Mouse (Mus musculus): ENCODE data around the gene Kmo. TPM values are rescaled to one million over a fixed set of nuclear protein-coding genes. Genes with fewer than 3 reads are reported as not detected.

Kmo gene
- total and polyA plus RNA-seq, 2 experiments, result 69.1 to 319 TPM

DNA sequence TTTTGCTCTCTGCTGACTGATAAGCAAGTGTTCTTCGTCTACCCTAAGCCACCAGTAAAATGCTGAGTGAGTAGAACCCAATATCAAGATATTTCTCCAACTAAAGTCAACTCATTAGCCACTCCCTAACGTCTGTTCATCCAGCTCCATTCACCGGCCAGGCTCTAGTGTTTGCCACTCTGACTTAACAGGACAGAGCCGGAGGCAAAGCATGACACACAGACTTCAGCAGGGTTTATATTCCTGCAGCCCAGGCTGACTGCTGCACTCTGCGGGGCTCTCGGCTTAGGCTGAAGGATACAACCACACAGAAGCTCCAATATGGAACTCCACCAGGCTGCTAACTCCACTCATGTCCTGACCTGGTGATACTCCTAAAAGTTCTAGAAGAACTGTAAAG lies 12.9 kb upstream of the Kmo start:
- H3K79me2 ChIP-seq (ENCODE audit: control insufficient read depth, insufficient read depth, low read length), result no peaks in the 10 kb centered on the region; the same call in 1 of the 2 replicates
- no peak overlapping the region for H3K4me3 ChIP-seq (ENCODE audit: insufficient read depth, low read depth, low read length)
- 61% methylated on average over 6 of the region's 6 CpGs for WGBS
- peak overlapping the region; percentile 13; the same call in 1 of the 2 replicates for H3K27ac ChIP-seq (replicated peaks; ENCODE audit: insufficient read depth, low read depth, low read length)
- H3K4me1 ChIP-seq (ENCODE audit: control insufficient read depth, insufficient read depth, low read length), result peaks cover 24% of the 10 kb centered on the region
- no peak overlapping the region for H3K9ac ChIP-seq (ENCODE audit: low read depth, low read length)
- no peak for TF ChIP-seq CTCF (IDR thresholded peaks at IDR 0.05; ENCODE audit: low read depth, low read length)
- peaks cover 73% of the 10 kb centered on the region for H3K36me3 ChIP-seq (ENCODE audit: control insufficient read depth, insufficient read depth, low read length)
- DNase-seq (ENCODE audit: extremely low read depth, low read depth, low spot score), result no peak
- H3K27me3 ChIP-seq (ENCODE audit: control insufficient read depth, insufficient read depth, low read length), result no peaks in the 10 kb centered on the region

DNA sequence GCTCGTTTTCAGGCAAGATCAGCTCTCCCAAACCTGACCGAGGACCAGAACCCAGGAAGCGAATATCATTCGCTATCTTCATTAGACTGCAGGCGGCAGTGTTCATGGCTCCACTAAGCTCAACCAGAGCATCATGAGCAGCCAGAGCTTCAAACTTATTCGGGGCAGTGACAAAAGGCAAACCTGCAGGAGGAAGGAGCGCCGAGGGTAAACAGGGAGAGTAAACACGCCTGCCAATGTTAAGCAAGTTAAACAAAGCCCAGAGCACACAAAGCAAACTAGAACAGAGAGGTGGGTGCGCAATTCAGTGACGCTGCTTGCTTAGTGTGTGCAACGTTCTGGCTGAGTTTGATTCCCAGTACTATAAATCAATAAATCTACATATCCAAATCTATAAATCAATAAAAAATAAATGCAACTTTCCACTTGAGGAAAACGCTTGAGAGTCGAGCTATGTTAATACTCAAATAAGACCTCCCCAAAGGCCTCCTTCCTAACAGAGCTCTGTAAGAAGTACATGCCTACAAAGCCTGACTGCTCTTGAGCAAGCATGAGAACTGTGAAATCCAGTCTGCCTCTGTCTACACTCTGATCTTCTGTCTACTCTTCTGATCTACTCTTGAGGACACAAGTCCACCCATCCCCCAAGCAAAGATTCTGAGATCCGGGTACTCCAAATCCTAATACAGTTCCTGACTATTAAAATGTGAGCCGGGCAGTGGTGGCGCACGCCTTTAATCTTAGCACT lies 12.2 kb upstream of the Kmo start:
- DNase-seq (ENCODE audit: extremely low read depth, low read depth, low spot score), result peak; percentile 94
- no peaks in the 10 kb centered on the region for H3K27me3 ChIP-seq (ENCODE audit: control insufficient read depth, insufficient read depth, low read length)
- no peak overlapping the region for H3K9ac ChIP-seq (ENCODE audit: low read depth, low read length)
- 34% methylated on average over 18 of the region's 18 CpGs for WGBS
- H3K79me2 ChIP-seq (ENCODE audit: control insufficient read depth, insufficient read depth, low read length), result no peaks in the 10 kb centered on the region; the same call in 1 of the 2 replicates
- peak overlapping the region; percentile 43 for H3K27ac ChIP-seq (replicated peaks; ENCODE audit: insufficient read depth, low read depth, low read length)
- peaks cover 79% of the 10 kb centered on the region for H3K36me3 ChIP-seq (ENCODE audit: control insufficient read depth, insufficient read depth, low read length)
- no peak overlapping the region for H3K4me3 ChIP-seq (ENCODE audit: insufficient read depth, low read depth, low read length)
- peaks cover 19% of the 10 kb centered on the region for H3K4me1 ChIP-seq (ENCODE audit: control insufficient read depth, insufficient read depth, low read length)
- TF ChIP-seq CTCF (IDR thresholded peaks at IDR 0.05; ENCODE audit: low read depth, low read length), result no peak
- TF ChIP-seq POLR2A (IDR thresholded peaks at IDR 0.05; ENCODE audit: extremely low read depth, insufficient read depth, low read length), result no peak

DNA sequence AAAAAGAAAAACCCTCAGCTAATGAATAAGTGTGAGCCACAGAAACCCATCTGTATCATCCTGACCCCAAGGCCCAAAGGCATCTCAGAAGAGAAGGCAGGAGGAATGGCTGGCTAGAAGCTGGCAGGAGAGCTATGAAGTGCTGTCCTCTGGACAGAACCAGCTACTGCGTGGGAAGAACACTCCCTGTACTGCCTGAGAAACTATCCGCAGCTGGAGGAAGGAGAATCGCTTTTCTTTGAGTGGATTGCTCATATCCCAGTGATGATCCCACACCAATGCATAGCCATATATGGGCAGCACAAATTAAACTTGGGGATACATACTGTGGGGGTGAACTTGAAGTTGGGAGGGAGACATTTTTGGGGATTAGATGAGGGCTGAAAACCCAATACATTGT lies 11.5 kb upstream of the Kmo start:
- H3K79me2 ChIP-seq (ENCODE audit: control insufficient read depth, insufficient read depth, low read length), result no peaks in the 10 kb centered on the region; the same call in 1 of the 2 replicates
- no peak for TF ChIP-seq CTCF (IDR thresholded peaks at IDR 0.05; ENCODE audit: low read depth, low read length)
- no peak for TF ChIP-seq POLR2A (IDR thresholded peaks at IDR 0.05; ENCODE audit: extremely low read depth, insufficient read depth, low read length)
- peak overlapping the region; percentile 6 for H3K27ac ChIP-seq (replicated peaks; ENCODE audit: insufficient read depth, low read depth, low read length)
- H3K4me3 ChIP-seq (ENCODE audit: insufficient read depth, low read depth, low read length), result no peak overlapping the region
- no peak for DNase-seq (ENCODE audit: extremely low read depth, low read depth, low spot score)
- H3K27me3 ChIP-seq (ENCODE audit: control insufficient read depth, insufficient read depth, low read length), result no peaks in the 10 kb centered on the region
- H3K4me1 ChIP-seq (ENCODE audit: control insufficient read depth, insufficient read depth, low read length), result peaks cover 15% of the 10 kb centered on the region
- peaks cover 78% of the 10 kb centered on the region for H3K36me3 ChIP-seq (ENCODE audit: control insufficient read depth, insufficient read depth, low read length)
- 89% methylated on average over 3 of the region's 3 CpGs for WGBS
- H3K9ac ChIP-seq (ENCODE audit: low read depth, low read length), result no peak overlapping the region

DNA sequence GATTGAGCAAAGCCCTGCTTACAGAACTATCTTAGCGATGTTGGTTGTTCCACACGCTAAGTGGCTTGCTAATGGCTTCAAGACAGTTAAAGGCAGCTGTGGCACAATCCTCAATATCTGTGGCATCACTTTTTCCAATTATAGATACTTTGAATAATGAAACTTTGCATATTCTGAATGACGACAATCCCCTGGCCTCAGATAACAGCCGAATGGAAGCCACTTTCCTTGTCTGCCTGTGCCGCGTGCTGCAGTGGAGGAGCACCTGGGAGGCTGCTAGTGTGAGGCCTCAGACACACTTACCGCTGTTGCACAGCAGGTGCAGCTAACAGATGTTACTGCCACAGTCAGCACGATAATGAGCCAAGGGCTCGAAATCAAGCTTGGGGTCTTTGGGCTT lies 5.2 kb upstream of the Kmo start:
- Histone ChIP-seq H3K36me3 (ENCODE audit: control insufficient read depth, insufficient read depth, low read length) (peaks cover 77% of the 10 kb centered on the region), H3K4me1 (ENCODE audit: control insufficient read depth, insufficient read depth, low read length) (no peaks in the 10 kb centered on the region), H3K27ac (replicated peaks; ENCODE audit: insufficient read depth, low read depth, low read length) (no peak overlapping the region), H3K4me3 (ENCODE audit: insufficient read depth, low read depth, low read length) (no peak overlapping the region), H3K79me2 (ENCODE audit: control insufficient read depth, insufficient read depth, low read length) (peaks cover 3% of the 10 kb centered on the region; the same call in 1 of the 2 replicates), H3K27me3 (ENCODE audit: control insufficient read depth, insufficient read depth, low read length) (no peaks in the 10 kb centered on the region), H3K9ac (ENCODE audit: low read depth, low read length) (no peak overlapping the region)
- 95% methylated on average over 9 of the region's 9 CpGs for WGBS
- TF ChIP-seq CTCF (IDR thresholded peaks at IDR 0.05; ENCODE audit: low read depth, low read length), result no peak
- no peak for TF ChIP-seq POLR2A (IDR thresholded peaks at IDR 0.05; ENCODE audit: extremely low read depth, insufficient read depth, low read length)
- DNase-seq (ENCODE audit: extremely low read depth, low read depth, low spot score), result no peak

DNA sequence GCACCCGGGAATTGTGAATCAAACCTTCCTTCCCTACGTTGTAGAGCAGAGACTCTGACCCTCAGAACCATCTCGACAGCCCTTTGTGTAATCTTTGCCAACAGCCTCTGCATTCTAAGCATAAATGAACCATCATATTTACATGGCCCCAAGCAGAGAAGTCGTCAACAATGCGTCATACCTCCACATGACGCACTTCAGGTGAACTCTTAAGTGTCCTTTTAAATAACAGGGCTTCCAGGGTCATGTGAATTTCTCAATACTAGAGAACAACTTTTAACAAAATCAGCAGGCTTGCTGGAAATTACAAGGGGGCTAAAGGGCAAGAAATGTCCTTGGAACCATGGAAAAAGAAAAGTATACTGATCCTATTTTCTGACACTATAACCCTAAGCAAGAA lies 3.5 kb downstream of the Kmo start:
- DNase-seq (ENCODE audit: extremely low read depth, low read depth, low spot score), result peak; percentile 89
- H3K4me3 ChIP-seq (ENCODE audit: insufficient read depth, low read depth, low read length), result peak overlapping the region; percentile 31
- peaks cover 23% of the 10 kb centered on the region; the same call in 1 of the 2 replicates for H3K79me2 ChIP-seq (ENCODE audit: control insufficient read depth, insufficient read depth, low read length)
- peak overlapping the region; percentile 77 for H3K27ac ChIP-seq (replicated peaks; ENCODE audit: insufficient read depth, low read depth, low read length)
- 30% methylated on average over 6 of the region's 6 CpGs for WGBS
- H3K9ac ChIP-seq (ENCODE audit: low read depth, low read length), result peak overlapping the region; percentile 52
- peaks cover 6% of the 10 kb centered on the region for H3K4me1 ChIP-seq (ENCODE audit: control insufficient read depth, insufficient read depth, low read length)
- peaks cover 15% of the 10 kb centered on the region for H3K36me3 ChIP-seq (ENCODE audit: control insufficient read depth, insufficient read depth, low read length)
- TF ChIP-seq POLR2A (IDR thresholded peaks at IDR 0.05; ENCODE audit: extremely low read depth, insufficient read depth, low read length), result no peak
- TF ChIP-seq CTCF (IDR thresholded peaks at IDR 0.05; ENCODE audit: low read depth, low read length), result no peak
- H3K27me3 ChIP-seq (ENCODE audit: control insufficient read depth, insufficient read depth, low read length), result no peaks in the 10 kb centered on the region

DNA sequence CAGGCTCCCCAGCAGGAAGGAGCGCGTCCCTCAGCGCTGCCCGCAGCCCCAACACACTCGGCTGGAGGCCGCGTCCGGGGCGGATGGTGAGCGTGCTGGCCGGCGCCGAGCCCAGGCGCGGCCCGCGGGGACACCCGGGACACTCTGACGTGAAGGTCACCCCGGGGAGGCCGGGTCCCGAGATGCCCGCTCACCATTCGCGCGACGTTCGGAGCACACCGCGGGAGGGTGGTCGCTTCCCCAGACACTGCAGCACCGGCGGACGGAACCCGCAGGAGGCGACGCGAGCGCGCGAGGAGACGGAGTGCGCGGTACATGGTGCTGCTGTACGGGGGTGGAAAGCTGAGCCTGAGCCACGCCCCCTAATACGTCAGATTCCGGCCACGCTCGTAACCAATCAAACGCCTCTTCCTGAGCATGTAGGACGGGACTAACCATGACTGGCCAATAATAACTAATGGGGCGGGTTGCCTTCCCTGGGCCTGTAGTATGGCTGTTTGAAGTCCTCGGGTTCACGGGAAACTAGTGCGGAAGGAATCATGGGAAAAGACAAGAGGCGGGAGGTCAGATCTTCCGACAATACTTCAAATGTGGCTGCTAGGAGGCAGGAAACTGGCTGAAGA lies 5.2 kb downstream of the Kmo start, which contains the start of gene Fh1:
Gene Fh1, minus strand, starts transcription at position 379 of the 623 bp plus-strand sequence.
- peak; percentile 99 for DNase-seq (ENCODE audit: extremely low read depth, low read depth, low spot score)
- whole genome bisulfite sequencing, result under 1% methylated on average over 58 of the region's 58 CpGs
- Histone ChIP-seq H3K27me3 (ENCODE audit: control insufficient read depth, insufficient read depth, low read length) (no peaks in the 10 kb centered on the region), H3K9ac (ENCODE audit: low read depth, low read length) (peak within 1 kb of the TSS; percentile 95), H3K27ac (replicated peaks; ENCODE audit: insufficient read depth, low read depth, low read length) (peak within 1 kb of the TSS; percentile 86), H3K4me3 (ENCODE audit: insufficient read depth, low read depth, low read length) (peak within 1 kb of the TSS; percentile 94), H3K79me2 (ENCODE audit: control insufficient read depth, insufficient read depth, low read length) (peaks cover 19% of the 10 kb centered on the region; the same call in 1 of the 2 replicates), H3K4me1 (ENCODE audit: control insufficient read depth, insufficient read depth, low read length) (peaks cover 10% of the 10 kb centered on the region), H3K36me3 (ENCODE audit: control insufficient read depth, insufficient read depth, low read length) (peaks cover 7% of the 10 kb centered on the region; the same call in 1 of the 2 replicates)
- TF ChIP-seq CTCF (IDR thresholded peaks at IDR 0.05; ENCODE audit: low read depth, low read length) (no peak), POLR2A (IDR thresholded peaks at IDR 0.05; ENCODE audit: extremely low read depth, insufficient read depth, low read length) (peak; percentile 98)

Measured in liver, adult 2 months (tissue).